Mouse (Mus musculus): ENCODE results near the gene Serpine3. TPM values are rescaled to one million over a fixed set of nuclear protein-coding genes. Genes with fewer than 3 reads are reported as not detected.
"Not testable (repeated sequence)": the region's sequence is repeated elsewhere in the genome, so short reads cannot be mapped to it uniquely, and the experiment has no call there.

Serpine3 gene
- polyA plus RNA-seq (2015; fragmentation: Nextera tagmentation; extraction: Ambion mirVana) = not detected in 2 replicates

DNA sequence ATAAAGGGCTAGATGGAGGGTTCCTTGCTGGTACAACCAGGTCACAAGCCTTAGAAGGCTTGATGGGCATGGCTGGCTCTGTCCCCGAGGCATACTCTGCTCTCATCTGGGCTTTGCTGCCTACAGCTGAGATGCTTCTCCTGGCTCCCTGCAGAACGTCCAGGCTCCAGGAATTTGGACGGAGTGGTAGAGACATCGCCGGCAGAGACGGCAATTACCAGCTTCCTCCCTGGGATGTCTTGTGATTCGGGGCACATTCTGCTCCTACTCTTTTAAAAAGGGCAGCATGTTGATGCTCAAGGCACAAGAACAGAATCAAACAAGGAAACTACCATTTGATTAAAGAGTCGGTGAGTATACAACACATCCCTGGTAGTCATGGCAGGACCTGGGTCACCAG is at the start of gene Serpine3:
TSS of gene Serpine3 (plus strand) at position 301 of the 400 bp plus-strand sequence.
- no peak within 1 kb of the TSS for H3K9ac ChIP-seq (ENCODE audit: low read depth, low read length)
- H3K4me1 ChIP-seq (ENCODE audit: control insufficient read depth, insufficient read depth, low read length) = no peaks in the 10 kb centered on the region
- WGBS = 76% methylated on average over 8 of the region's 8 CpGs
- H3K27me3 ChIP-seq (replicated peaks; ENCODE audit: control insufficient read depth, insufficient read depth, low read length) = no peaks in the 10 kb centered on the region
- H3K9me3 ChIP-seq (ENCODE audit: control insufficient read depth, low read length) = no peaks in the 10 kb centered on the region
- ATAC-seq = no peak
- no peak within 1 kb of the TSS for H3K4me3 ChIP-seq (ENCODE audit: low read length)
- no peaks in the 10 kb centered on the region for H3K36me3 ChIP-seq (ENCODE audit: control insufficient read depth, insufficient read depth, low read length)
- no peak within 1 kb of the TSS for H3K4me2 ChIP-seq (ENCODE audit: low read depth, low read length)
- H3K27ac ChIP-seq (ENCODE audit: low read length) = no peak within 1 kb of the TSS

DNA sequence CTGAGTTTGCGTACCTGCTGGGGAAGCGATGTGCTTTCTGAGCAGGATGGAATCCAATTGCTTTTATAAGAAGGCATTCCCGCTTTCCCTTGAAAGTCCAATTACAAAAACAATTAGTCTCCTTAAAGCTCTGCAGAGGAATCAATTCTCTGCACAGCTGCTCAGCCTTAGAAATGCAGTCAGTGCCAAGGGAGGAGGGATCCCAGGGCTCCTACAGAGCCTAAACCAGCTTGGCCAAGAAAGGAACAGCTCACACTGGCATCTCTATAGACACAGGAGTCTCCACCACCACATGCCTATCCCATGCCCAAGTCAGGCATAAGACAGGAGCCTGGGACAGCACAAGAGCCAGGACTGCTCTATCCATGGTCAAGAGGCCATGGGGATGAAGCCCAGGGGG is 41.1 kb upstream of the Serpine3 start:
- H3K27me3 ChIP-seq (replicated peaks; ENCODE audit: control insufficient read depth, insufficient read depth, low read length) = no peaks in the 10 kb centered on the region
- H3K4me1 ChIP-seq (ENCODE audit: control insufficient read depth, insufficient read depth, low read length) = no peaks in the 10 kb centered on the region
- no peak overlapping the region for H3K4me3 ChIP-seq (ENCODE audit: low read length)
- no peak overlapping the region for H3K4me2 ChIP-seq (ENCODE audit: low read depth, low read length)
- ATAC-seq = no peak
- no peak overlapping the region for H3K9ac ChIP-seq (ENCODE audit: low read depth, low read length)
- 84% methylated on average over 3 of the region's 3 CpGs for WGBS
- H3K9me3 ChIP-seq (ENCODE audit: control insufficient read depth, low read length) = no peaks in the 10 kb centered on the region
- H3K36me3 ChIP-seq (ENCODE audit: control insufficient read depth, insufficient read depth, low read length) = no peaks in the 10 kb centered on the region
- H3K27ac ChIP-seq (ENCODE audit: low read length) = no peak overlapping the region

DNA sequence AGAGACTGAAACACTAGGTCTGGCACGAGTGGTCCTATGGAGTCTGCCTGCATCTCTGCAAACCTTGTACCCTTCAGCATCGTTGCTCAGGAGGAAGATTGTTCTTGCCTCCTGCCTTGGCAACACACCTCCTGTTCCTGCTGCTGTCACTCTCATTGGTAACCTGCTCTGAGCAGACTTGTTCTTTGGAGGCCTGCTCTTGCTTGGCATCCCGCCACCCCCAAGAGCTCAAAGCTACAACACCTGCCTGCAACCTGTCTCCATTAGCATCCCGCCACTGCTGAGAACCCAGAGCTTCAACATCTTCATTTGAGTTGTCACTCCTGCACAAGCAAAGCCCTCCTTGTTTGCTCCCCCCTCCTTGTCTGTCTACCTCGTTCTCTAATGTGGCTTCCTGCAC is 35.5 kb upstream of the Serpine3 start:
- no peak overlapping the region for H3K4me2 ChIP-seq (ENCODE audit: low read depth, low read length)
- H3K36me3 ChIP-seq (ENCODE audit: control insufficient read depth, insufficient read depth, low read length) = no peaks in the 10 kb centered on the region
- no peak overlapping the region for H3K9ac ChIP-seq (ENCODE audit: low read depth, low read length)
- no peaks in the 10 kb centered on the region for H3K9me3 ChIP-seq (ENCODE audit: control insufficient read depth, low read length)
- no peaks in the 10 kb centered on the region for H3K27me3 ChIP-seq (replicated peaks; ENCODE audit: control insufficient read depth, insufficient read depth, low read length)
- no peak overlapping the region for H3K27ac ChIP-seq (ENCODE audit: low read length)
- no peaks in the 10 kb centered on the region for H3K4me1 ChIP-seq (ENCODE audit: control insufficient read depth, insufficient read depth, low read length)
- WGBS = 85% methylated on average over 5 of the region's 5 CpGs
- H3K4me3 ChIP-seq (ENCODE audit: low read length) = no peak overlapping the region
- ATAC-seq = no peak

DNA sequence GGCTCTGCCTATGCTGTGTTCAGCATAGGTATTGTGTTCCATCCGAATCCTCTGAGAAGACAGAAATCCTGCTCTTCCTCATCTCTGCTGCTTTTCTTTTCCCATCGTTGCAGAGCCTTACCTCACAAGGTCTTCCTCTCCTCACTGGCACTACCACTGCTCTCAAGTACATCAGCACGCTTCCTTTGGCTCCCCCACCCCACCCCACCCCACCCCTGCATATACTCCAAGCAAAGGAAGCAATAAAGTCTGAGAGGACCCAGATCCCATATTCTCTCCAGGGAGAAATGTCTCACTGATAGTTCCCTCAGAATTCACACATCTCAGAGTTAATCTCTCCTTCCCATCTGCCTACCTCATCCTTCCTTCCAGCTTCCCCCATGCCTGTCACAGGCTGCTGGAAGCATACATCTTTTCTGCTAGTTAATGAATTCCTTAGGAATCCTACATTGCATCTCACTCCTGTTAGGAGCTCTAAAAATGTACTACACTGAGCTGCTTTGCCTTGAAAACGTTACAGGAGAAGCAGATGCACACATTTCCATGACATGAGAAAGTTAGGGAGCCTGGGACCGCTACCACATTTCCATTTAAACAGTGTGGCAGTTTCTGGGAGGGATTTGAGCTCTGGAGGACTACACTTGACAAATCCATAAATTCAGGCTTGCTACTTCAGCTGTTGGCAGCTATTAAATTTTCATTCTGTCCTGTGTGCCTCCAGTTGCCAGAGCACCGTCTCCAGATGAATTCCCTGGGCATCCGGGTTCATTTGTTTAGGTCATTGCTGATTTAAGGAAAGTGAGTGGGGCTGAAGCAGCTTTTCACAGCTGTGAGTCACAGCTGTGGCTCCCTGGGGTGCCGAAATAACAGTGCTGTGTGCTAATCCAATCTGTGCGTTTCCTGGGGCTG is 25.8 kb upstream of the Serpine3 start:
- Histone ChIP-seq H3K4me1 (ENCODE audit: control insufficient read depth, insufficient read depth, low read length) (peaks cover 5% of the 10 kb centered on the region; the same call in 1 of the 2 replicates), H3K27ac (ENCODE audit: low read length) (peak overlapping the region; percentile 20), H3K9ac (ENCODE audit: low read depth, low read length) (0 out of 2 replicates have a peak overlapping the region, but pooled peaks have one; percentile 19), H3K4me2 (ENCODE audit: low read depth, low read length) (0 out of 2 replicates have a peak overlapping the region, but pooled peaks have one; percentile 6), H3K27me3 (replicated peaks; ENCODE audit: control insufficient read depth, insufficient read depth, low read length) (no peaks in the 10 kb centered on the region), H3K9me3 (ENCODE audit: control insufficient read depth, low read length) (no peaks in the 10 kb centered on the region), H3K4me3 (ENCODE audit: low read length) (no peak overlapping the region), H3K36me3 (ENCODE audit: control insufficient read depth, insufficient read depth, low read length) (no peaks in the 10 kb centered on the region)
- 24% methylated on average over 9 of the region's 9 CpGs for WGBS
- ATAC-seq = no peak

DNA sequence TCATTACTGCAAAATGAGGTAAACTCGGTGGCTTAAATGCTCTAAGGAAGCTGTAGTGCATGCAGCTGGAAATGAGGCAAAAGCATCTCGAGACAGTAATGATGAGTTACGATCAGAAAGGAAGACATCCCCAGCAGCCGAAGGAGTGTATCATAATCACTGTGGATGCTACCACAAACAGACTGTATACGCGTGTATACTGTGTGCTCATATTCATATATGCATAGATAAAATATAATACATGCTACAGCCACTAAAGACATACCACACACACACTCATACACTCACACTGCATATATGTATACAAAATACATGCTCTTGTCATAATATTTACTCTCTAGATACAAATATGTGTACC is 25.1 kb upstream of the Serpine3 start:
- Histone ChIP-seq H3K27ac (ENCODE audit: low read length) (no peak overlapping the region), H3K4me2 (ENCODE audit: low read depth, low read length) (0 out of 2 replicates have a peak overlapping the region, but pooled peaks have one; percentile 6), H3K27me3 (replicated peaks; ENCODE audit: control insufficient read depth, insufficient read depth, low read length) (no peaks in the 10 kb centered on the region), H3K9me3 (ENCODE audit: control insufficient read depth, low read length) (no peaks in the 10 kb centered on the region), H3K4me3 (ENCODE audit: low read length) (no peak overlapping the region), H3K9ac (ENCODE audit: low read depth, low read length) (no peak overlapping the region), H3K36me3 (ENCODE audit: control insufficient read depth, insufficient read depth, low read length) (no peaks in the 10 kb centered on the region), H3K4me1 (ENCODE audit: control insufficient read depth, insufficient read depth, low read length) (peaks cover 5% of the 10 kb centered on the region; the same call in 1 of the 2 replicates)
- WGBS = 39% methylated on average over 6 of the region's 6 CpGs
- ATAC-seq = no peak

DNA sequence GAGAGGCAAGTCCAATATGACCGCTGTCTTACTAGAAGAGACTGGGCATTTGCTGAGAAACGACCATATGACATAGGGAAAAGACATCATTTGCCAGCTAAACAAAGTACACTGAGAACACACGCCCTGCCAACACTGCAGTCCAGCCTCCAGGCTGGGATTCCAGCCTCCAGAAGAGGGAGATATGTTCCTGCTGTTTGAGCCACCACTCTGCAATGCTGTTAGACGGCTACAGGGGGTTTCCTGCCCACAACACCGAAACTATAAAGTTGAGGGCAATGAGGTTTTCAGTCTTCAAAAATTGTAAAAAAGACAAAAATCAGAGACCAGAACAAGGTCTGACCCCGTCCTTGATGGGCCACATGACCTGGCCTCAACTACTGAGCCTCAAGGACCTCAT is 24.4 kb upstream of the Serpine3 start:
- Histone ChIP-seq H3K36me3 (ENCODE audit: control insufficient read depth, insufficient read depth, low read length) (no peaks in the 10 kb centered on the region), H3K9ac (ENCODE audit: low read depth, low read length) (no peak overlapping the region), H3K27me3 (replicated peaks; ENCODE audit: control insufficient read depth, insufficient read depth, low read length) (no peaks in the 10 kb centered on the region), H3K4me2 (ENCODE audit: low read depth, low read length) (no peak overlapping the region), H3K27ac (ENCODE audit: low read length) (no peak overlapping the region), H3K4me1 (ENCODE audit: control insufficient read depth, insufficient read depth, low read length) (peaks cover 5% of the 10 kb centered on the region; the same call in 1 of the 2 replicates), H3K9me3 (ENCODE audit: control insufficient read depth, low read length) (no peaks in the 10 kb centered on the region), H3K4me3 (ENCODE audit: low read length) (no peak overlapping the region)
- no peak for ATAC-seq
- WGBS = 65% methylated on average over 6 of the region's 6 CpGs

DNA sequence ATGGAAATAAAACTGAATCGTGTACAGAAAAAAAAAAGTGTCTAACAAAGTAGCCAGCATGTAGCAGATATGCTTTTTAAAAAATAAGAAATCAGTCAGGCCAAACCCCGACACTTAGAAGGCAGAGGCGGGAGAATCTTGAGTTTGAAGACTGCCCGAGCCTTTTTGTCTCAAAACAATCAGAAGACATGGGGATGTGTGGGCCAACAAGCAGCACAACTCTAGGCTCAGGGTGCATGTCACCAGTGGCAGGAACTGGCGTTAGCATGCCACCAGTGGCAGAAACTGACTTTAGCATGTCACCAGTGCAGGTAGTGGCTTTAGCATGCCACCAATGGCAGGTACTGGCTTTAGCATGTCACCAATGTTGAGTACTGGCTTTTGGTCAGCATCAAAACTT is 23.9 kb upstream of the Serpine3 start:
- Histone ChIP-seq H3K9me3 (ENCODE audit: control insufficient read depth, low read length) (no peaks in the 10 kb centered on the region), H3K36me3 (ENCODE audit: control insufficient read depth, insufficient read depth, low read length) (no peaks in the 10 kb centered on the region), H3K27me3 (replicated peaks; ENCODE audit: control insufficient read depth, insufficient read depth, low read length) (no peaks in the 10 kb centered on the region), H3K9ac (ENCODE audit: low read depth, low read length) (no peak overlapping the region), H3K4me2 (ENCODE audit: low read depth, low read length) (no peak overlapping the region), H3K27ac (ENCODE audit: low read length) (no peak overlapping the region), H3K4me3 (ENCODE audit: low read length) (no peak overlapping the region), H3K4me1 (ENCODE audit: control insufficient read depth, insufficient read depth, low read length) (peaks cover 5% of the 10 kb centered on the region; the same call in 1 of the 2 replicates)
- ATAC-seq = no peak
- 88% methylated on average over 5 of the region's 5 CpGs for WGBS

DNA sequence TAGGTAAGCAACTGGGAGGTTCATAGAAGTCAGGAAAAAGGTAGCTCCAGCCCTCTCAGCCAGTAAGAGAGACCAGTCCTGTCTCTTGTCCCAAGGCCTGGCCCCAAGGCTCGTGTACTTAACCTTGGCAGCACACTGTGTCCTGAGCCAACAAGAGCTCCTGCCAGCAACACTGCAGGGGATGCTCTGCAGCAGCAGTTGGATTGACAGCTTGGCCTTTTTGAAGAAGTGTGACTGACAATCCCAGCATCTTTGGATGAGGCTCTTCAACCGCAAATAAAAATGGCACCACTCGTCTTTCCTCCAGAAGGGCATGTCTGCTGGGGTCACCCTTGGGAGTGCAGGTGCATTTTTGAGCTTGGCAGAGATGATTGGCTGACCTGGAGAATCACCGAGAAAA is 23.1 kb upstream of the Serpine3 start:
- Histone ChIP-seq H3K4me2 (ENCODE audit: low read depth, low read length) (no peak overlapping the region), H3K4me3 (ENCODE audit: low read length) (no peak overlapping the region), H3K9ac (ENCODE audit: low read depth, low read length) (no peak overlapping the region), H3K4me1 (ENCODE audit: control insufficient read depth, insufficient read depth, low read length) (peaks cover 5% of the 10 kb centered on the region; the same call in 1 of the 2 replicates), H3K27ac (ENCODE audit: low read length) (no peak overlapping the region), H3K36me3 (ENCODE audit: control insufficient read depth, insufficient read depth, low read length) (no peaks in the 10 kb centered on the region), H3K9me3 (ENCODE audit: control insufficient read depth, low read length) (no peaks in the 10 kb centered on the region), H3K27me3 (replicated peaks; ENCODE audit: control insufficient read depth, insufficient read depth, low read length) (no peaks in the 10 kb centered on the region)
- WGBS = 73% methylated on average over 4 of the region's 4 CpGs
- no peak for ATAC-seq

DNA sequence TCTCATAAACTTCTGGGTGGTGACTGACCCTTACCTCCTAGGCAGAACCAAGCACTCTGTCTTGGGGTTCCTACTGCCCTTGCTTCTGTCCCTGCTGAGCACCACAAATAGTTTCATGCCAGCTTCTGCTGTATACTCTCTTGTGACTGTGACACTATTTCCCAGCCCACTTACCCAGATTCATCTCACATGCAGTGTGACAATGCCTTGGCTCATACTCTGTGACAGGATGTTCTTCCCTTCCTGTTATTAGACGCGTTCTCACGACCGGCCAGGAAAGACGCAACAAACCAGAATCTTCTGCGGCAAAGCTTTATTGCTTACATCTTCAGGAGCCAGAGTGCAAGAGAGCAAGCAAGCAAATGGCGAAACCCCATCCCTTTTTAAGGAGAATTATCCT is 21.1 kb upstream of the Serpine3 start:
- WGBS = 84% methylated on average over 6 of the region's 7 CpGs
- not testable (repeated sequence) for ATAC-seq; H3K4me3 ChIP-seq (ENCODE audit: low read length); H3K36me3 ChIP-seq (ENCODE audit: control insufficient read depth, insufficient read depth, low read length); H3K9me3 ChIP-seq (ENCODE audit: control insufficient read depth, low read length); H3K9ac ChIP-seq (ENCODE audit: low read depth, low read length); H3K27ac ChIP-seq (ENCODE audit: low read length); H3K4me1 ChIP-seq (ENCODE audit: control insufficient read depth, insufficient read depth, low read length); H3K27me3 ChIP-seq (replicated peaks; ENCODE audit: control insufficient read depth, insufficient read depth, low read length); H3K4me2 ChIP-seq (ENCODE audit: low read depth, low read length)
